Mouse (Mus musculus) ES-E14 (cell line): ENCODE data around the gene S100a11.
A peak's percentile ranks its signal among the peaks of the same experiment; 100 is the strongest.

ENCODE experiments used
- CHD2 ChIP-seq: IDR thresholded peaks from 2 replicates; pipeline ENCODE4 v1.6.1; 2014; ENCODE audit warnings: mild to moderate bottlenecking, low read depth, low read length, inconsistent platforms
- HCFC1 ChIP-seq: IDR thresholded peaks from 2 replicates; pipeline ENCODE4 v1.6.1; 2012; ENCODE audit warnings: low read length, inconsistent platforms, borderline replicate concordance; ENCODE audit not compliant: insufficient read depth
- MAFK ChIP-seq: IDR thresholded peaks from 2 replicates; pipeline ENCODE4 v1.6.1; 2014; ENCODE audit warnings: mild to moderate bottlenecking, low read depth, low read length, inconsistent platforms; ENCODE audit not compliant: insufficient read depth
- ZC3H11A ChIP-seq: IDR thresholded peaks from 2 replicates; pipeline ENCODE4 v1.6.1; 2012; ENCODE audit warnings: low read depth, mild to moderate bottlenecking, inconsistent platforms, low read length, borderline replicate concordance
- ZNF384 ChIP-seq: IDR thresholded peaks from 2 replicates; pipeline ENCODE4 v1.6.1; 2012; ENCODE audit warnings: low read depth, low read length, inconsistent platforms

DNA sequence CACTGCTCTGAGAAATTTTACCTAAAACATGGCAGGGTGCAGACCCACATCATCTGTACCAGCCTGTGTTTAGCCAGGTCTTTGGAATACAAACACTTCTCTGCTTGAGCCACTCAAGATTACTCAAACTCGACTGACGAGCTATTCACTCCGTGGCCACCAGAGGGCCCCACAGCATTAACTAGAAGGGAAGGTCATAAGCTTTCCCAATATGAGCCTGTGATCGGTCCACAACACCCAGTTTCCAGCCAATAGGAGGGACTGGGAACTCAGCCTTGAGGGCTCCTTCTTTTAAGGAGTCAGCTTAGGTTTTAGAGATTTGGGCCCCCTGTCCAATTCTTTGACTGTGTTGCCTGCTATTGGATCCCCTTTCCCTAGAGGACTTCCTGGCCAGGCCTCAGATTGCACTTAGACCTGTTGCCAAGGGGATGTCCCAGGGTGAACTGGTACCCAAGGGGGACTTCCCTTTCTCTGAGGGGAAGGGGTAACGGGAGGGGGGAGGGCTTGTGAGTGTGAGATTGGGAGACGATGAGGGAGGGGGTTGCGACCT, 26.9 kb downstream of the S100a11 start:
- peak; percentile 92 for TF ChIP-seq ZC3H11A
- no peak for TF ChIP-seq ZNF384
- no peak for TF ChIP-seq MAFK
- TF ChIP-seq CHD2 = no peak
- TF ChIP-seq HCFC1 = no peak
